Mouse (Mus musculus) stomach, embryonic 14.5 days (tissue): ENCODE measurements around the gene Pde4c. TPM values are rescaled to one million over a fixed set of nuclear protein-coding genes. Genes with fewer than 3 reads are reported as not detected.

Experiments
- ATAC-seq: fragments of 200-750 bp; cut with Nextera tagmentation; 2 replicates; pipeline ENCODE4 v1.8.0; 2017; ENCODE audit warnings: low read depth, moderate TSS enrichment; ENCODE audit not compliant: insufficient number of reproducible peaks, insufficient read depth, low FRiP score
- H3K27ac ChIP-seq: fragments of 300-500 bp; sonication (generic); 2 replicates; pipeline ENCODE4 v1.5.1; 2014; ENCODE audit warnings: mild to moderate bottlenecking, low read length, moderate library complexity, mixed read lengths
- H3K27me3 ChIP-seq: fragments of 300-500 bp; sonication (generic); 2 replicates; pipeline ENCODE4 v1.6.1; 2014; ENCODE audit warnings: low read length, control low read depth, mixed read lengths; ENCODE audit not compliant: control insufficient read depth, insufficient read depth
- H3K36me3 ChIP-seq: fragments of 300-500 bp; sonication (generic); 2 replicates; pipeline ENCODE4 v1.6.1; 2014; ENCODE audit warnings: mild to moderate bottlenecking, control low read depth, low read length, moderate library complexity, mixed read lengths; ENCODE audit not compliant: control insufficient read depth, insufficient read depth
- H3K4me1 ChIP-seq: fragments of 300-500 bp; sonication (generic); 2 replicates; pipeline ENCODE4 v1.6.1; 2014; ENCODE audit warnings: low read length, control low read depth, mixed read lengths; ENCODE audit not compliant: control insufficient read depth, insufficient read depth
- H3K4me2 ChIP-seq: fragments of 300-500 bp; sonication (generic); replicated peaks from 2 replicates; pipeline ENCODE4 v1.6.1; 2014; ENCODE audit warnings: low read depth, low read length, control low read depth
- H3K4me3 ChIP-seq: fragments of 300-500 bp; sonication (generic); 2 replicates; pipeline ENCODE4 v1.5.1; 2014; ENCODE audit warnings: low read depth, low read length, control low read depth
- H3K9ac ChIP-seq: fragments of 300-500 bp; sonication (generic); replicated peaks from 2 replicates; pipeline ENCODE4 v1.6.1; 2014; ENCODE audit warnings: low read depth, mild to moderate bottlenecking, control low read depth, low read length, moderate library complexity, mixed read lengths
- H3K9me3 ChIP-seq: fragments of 300-500 bp; sonication (generic); 2 replicates; pipeline ENCODE4 v1.6.1; 2016; ENCODE audit warnings: low read depth, low read length, control low read depth; ENCODE audit not compliant: control insufficient read depth
- WGBS: fragments of 180-500 bp; shearing (Covaris S2); extraction: QIAGEN DNeasy Blood & Tissue Kit; methylation state at CpG from one replicate; pipeline ENCODE4 v1.1.7; 2014; 5-methylcytosine and 5-hydroxymethylcytosine counted together
- polyA plus RNA-seq: library from polyadenylated mRNA; unstranded; fragments of >200 nt; fragmentation: Nextera tagmentation; extraction: Ambion mirVana; gene quantifications from 2 replicates; pipeline ENCODE4 v1.2.1, GENCODE M21; 2014

The Pde4c gene
- 0.29 and 0.32 TPM in 2 replicates for polyA plus RNA-seq

DNA sequence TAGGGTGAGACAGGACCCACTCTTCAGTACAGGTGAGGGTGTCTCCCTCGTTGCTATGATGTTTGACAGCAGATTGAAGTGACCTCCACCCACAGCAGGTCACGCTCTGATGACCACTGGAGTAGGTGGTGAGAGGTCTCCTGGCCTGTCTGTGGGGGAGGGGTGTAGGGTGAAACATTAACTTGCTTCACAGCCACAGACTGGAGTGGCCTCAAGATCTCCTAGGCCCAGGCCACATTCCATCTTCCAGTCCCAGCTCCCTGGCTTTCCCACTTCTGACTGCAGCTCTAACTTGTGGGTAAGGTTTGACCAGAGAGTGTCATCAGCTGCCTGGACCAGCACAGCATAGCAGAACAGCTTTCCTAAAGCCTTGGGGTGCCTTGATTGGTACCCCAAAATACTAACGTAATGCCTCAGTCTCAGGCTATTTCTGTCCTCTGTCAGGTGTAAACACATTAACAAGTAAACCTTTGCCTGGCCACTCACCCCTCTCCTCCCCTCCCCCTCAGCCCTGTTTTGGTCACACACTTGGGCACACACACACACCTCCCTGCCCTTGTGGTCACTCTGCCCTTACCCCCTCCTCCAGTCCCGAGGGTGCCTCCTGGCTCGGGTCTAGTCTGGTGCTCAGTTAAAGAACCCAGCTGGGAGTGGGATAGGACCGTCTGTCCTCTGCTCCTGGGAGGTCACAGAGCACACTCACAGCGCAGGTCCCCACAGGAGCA lies at the start of gene Pde4c:
TSS of gene Pde4c (plus strand) at position 235 of the 725 bp plus-strand sequence.
- 0 out of 2 replicates have a peak, but pooled peaks have one; percentile 47 for ATAC-seq
- Histone ChIP-seq H3K4me2 (no peak within 1 kb of the TSS), H3K9me3 (no peaks in the 10 kb centered on the region), H3K9ac (no peak within 1 kb of the TSS), H3K27ac (no peak within 1 kb of the TSS), H3K27me3 (0 out of 2 replicates have a peak, but pooled peaks cover 4% of the 10 kb centered on the region), H3K36me3 (no peaks in the 10 kb centered on the region), H3K4me3 (no peak within 1 kb of the TSS), H3K4me1 (no peaks in the 10 kb centered on the region)
- 50% methylated on average over 7 of the region's 7 CpGs for WGBS

DNA sequence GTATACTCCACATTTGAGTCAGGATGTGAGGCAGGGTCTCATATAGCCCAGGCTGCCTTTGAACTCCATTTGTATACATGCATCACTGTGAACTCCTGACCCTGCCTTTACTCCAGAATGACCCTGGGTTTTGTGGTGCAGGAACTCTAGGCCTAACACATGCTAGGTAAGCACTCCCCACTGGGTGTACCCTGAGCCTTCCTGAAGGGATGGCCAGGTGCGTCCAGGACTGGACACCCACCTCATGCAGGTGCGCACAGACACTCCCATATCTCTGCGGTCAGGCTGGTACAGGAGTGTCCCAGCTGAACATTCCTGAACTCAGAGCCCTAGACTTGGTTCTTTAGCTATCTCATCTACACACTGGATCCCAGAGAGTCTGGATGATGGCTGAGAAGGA lies 49.4 kb upstream of the Pde4c start:
- H3K36me3 ChIP-seq: peaks cover 12% of the 10 kb centered on the region; the same call in 1 of the 2 replicates
- peak overlapping the region; percentile 45; the same call in 1 of the 2 replicates for H3K9ac ChIP-seq
- H3K9me3 ChIP-seq: no peaks in the 10 kb centered on the region
- no peak for ATAC-seq
- peak overlapping the region; percentile 94 for H3K27ac ChIP-seq
- 74% methylated on average over 3 of the region's 3 CpGs for WGBS
- H3K27me3 ChIP-seq: no peaks in the 10 kb centered on the region
- peaks cover 13% of the 10 kb centered on the region for H3K4me1 ChIP-seq
- H3K4me3 ChIP-seq: peak overlapping the region; percentile 67
- peak overlapping the region; percentile 78 for H3K4me2 ChIP-seq

DNA sequence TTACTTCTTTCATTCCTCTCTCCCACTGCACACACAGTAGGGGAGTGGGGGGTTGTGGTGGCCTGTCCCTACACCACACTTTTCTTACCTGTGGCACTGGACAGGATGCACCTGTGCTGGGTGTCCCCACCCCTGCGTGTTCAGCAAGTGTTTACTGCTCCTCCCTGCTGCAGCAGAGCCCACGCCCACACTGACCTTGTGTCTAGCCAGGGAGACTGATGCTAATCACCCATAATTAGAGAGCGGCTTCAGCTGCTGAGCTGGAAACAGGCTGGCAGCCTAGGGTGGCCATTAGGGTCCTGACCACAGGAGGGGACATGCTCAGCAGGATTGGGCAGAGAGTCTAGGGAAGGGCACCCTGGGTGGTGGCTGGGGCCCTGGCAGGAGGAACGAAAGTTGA lies 48.8 kb upstream of the Pde4c start:
- peaks cover 12% of the 10 kb centered on the region; the same call in 1 of the 2 replicates for H3K36me3 ChIP-seq
- no peak for ATAC-seq
- no peaks in the 10 kb centered on the region for H3K9me3 ChIP-seq
- peak overlapping the region; percentile 94 for H3K27ac ChIP-seq
- WGBS: 73% methylated on average over 4 of the region's 4 CpGs
- no peak overlapping the region for H3K4me3 ChIP-seq
- H3K27me3 ChIP-seq: no peaks in the 10 kb centered on the region
- 0 out of 2 replicates have a peak overlapping the region, but pooled peaks have one; percentile 45 for H3K9ac ChIP-seq
- H3K4me2 ChIP-seq: 0 out of 2 replicates have a peak overlapping the region, but pooled peaks have one; percentile 78
- H3K4me1 ChIP-seq: peaks cover 13% of the 10 kb centered on the region

- 85% methylated on average over 1 of the region's 1 CpGs for WGBS
- no peaks in the 10 kb centered on the region for H3K9me3 ChIP-seq
- ATAC-seq: no peak
- H3K9ac ChIP-seq: no peak overlapping the region
- H3K4me3 ChIP-seq: no peak overlapping the region
- peaks cover 12% of the 10 kb centered on the region; the same call in 1 of the 2 replicates for H3K36me3 ChIP-seq
- no peaks in the 10 kb centered on the region for H3K27me3 ChIP-seq
- no peak overlapping the region for H3K27ac ChIP-seq
- no peak overlapping the region for H3K4me2 ChIP-seq
- H3K4me1 ChIP-seq: peaks cover 13% of the 10 kb centered on the region
These were observed 48.2 kb upstream of the Pde4c start for GRCm38 (mm10) chr8:70675336-70675735.

DNA sequence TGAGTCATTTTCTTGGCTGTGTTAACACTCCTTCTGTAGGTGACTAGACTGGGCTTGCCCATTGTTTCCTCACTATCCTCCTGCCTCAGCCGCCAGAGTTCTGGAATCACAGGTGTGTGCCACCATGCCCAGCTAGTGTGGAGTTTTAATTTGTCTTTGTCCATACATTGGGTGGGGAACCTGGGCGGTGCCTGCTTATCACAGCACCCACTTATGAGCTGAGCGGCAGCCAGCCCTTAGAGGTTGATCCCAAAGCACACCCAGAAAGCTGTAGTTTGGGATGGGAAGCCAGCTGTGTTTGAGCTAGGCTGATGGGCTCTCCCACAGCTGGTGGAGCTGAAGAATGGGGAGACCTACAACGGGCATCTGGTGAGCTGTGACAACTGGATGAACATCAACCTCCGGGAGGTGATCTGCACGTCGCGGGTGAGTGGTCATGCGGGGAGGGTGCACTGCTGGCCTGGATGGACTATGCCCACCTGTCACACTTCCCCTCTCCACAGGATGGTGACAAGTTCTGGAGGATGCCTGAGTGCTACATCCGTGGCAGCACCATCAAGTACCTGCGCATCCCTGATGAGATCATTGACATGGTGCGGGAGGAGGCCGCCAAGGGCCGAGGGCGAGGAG lies 46.0 kb upstream of the Pde4c start:
- Histone ChIP-seq H3K27ac (no peak overlapping the region), H3K4me1 (peaks cover 24% of the 10 kb centered on the region), H3K4me3 (no peak overlapping the region)

DNA sequence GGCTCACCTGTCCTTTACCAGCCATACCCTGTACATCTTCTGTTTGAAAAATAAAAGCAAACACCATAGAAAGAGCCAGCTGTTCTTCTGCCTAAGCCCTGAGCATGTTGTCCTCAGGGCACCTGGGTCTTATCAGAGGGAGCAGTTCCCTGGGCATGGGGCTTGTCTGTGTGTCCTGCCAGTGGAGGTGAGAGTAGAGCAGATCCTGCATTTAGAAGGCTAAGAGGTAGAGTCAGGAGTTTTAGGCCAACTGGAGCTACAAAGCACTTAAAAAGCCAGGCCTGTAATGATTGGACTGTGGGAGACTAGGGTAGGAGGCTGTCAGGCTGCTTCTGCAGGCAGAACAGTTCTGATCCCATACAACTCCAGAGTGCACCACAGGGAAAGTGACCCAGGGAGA lies 44.8 kb upstream of the Pde4c start:
- Histone ChIP-seq H3K27me3 (no peaks in the 10 kb centered on the region), H3K9me3 (no peaks in the 10 kb centered on the region), H3K9ac (no peak overlapping the region), H3K4me2 (no peak overlapping the region), H3K36me3 (peaks cover 12% of the 10 kb centered on the region; the same call in 1 of the 2 replicates), H3K27ac (no peak overlapping the region), H3K4me3 (no peak overlapping the region), H3K4me1 (peaks cover 26% of the 10 kb centered on the region)
- ATAC-seq: no peak

More for the DNA sequence above, 46.0 kb upstream of the Pde4c start:
- 89% methylated on average over 15 of the region's 15 CpGs for WGBS
- no peaks in the 10 kb centered on the region for H3K9me3 ChIP-seq
- no peak for ATAC-seq
- H3K36me3 ChIP-seq: peaks cover 12% of the 10 kb centered on the region; the same call in 1 of the 2 replicates
- no peaks in the 10 kb centered on the region for H3K27me3 ChIP-seq
- no peak overlapping the region for H3K9ac ChIP-seq
- H3K4me2 ChIP-seq: no peak overlapping the region

GRCm38 (mm10) chr8:70679404-70679803 lies 44.1 kb upstream of the Pde4c start:
- H3K4me3 ChIP-seq: no peak overlapping the region
- H3K9ac ChIP-seq: no peak overlapping the region
- peaks cover 19% of the 10 kb centered on the region for H3K4me1 ChIP-seq
- no peak overlapping the region for H3K27ac ChIP-seq
- ATAC-seq: no peak
- H3K36me3 ChIP-seq: peaks cover 12% of the 10 kb centered on the region; the same call in 1 of the 2 replicates
- no peaks in the 10 kb centered on the region for H3K9me3 ChIP-seq
- 90% methylated on average over 4 of the region's 4 CpGs for WGBS
- H3K27me3 ChIP-seq: no peaks in the 10 kb centered on the region
- H3K4me2 ChIP-seq: no peak overlapping the region

DNA sequence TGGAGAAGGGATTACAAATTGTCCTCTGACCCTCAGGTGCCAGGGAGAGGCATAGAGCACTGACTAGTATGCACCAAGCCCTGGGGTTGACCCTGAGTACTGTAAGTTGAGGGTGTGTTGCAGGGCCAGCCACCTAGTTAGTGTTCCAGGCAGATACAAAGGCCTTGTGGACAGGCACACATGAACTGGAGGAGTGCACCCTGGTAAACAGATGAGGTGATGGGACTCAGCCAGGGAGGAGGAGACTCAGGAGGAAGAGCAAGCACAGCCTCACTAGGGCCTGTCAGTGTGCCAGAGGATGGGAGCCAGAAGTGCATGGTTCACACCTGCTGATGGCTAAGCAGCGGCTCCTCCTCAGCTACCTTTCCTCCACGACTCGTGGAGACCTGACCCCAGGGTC lies 43.5 kb upstream of the Pde4c start:
- 68% methylated on average over 3 of the region's 3 CpGs for WGBS
- no peak overlapping the region for H3K4me3 ChIP-seq
- H3K9ac ChIP-seq: no peak overlapping the region
- no peaks in the 10 kb centered on the region for H3K9me3 ChIP-seq
- no peaks in the 10 kb centered on the region for H3K27me3 ChIP-seq
- H3K4me1 ChIP-seq: peaks cover 13% of the 10 kb centered on the region; the same call in 1 of the 2 replicates
- H3K27ac ChIP-seq: no peak overlapping the region
- H3K4me2 ChIP-seq: no peak overlapping the region
- ATAC-seq: no peak
- H3K36me3 ChIP-seq: peaks cover 12% of the 10 kb centered on the region; the same call in 1 of the 2 replicates
